Mouse (Mus musculus): Measurements from ENCODE around the gene Usp22.
"Not testable (repeated sequence)": the region's sequence is repeated elsewhere in the genome, so short reads cannot be mapped to it uniquely, and the experiment has no call there.

The Usp22 gene

DNA sequence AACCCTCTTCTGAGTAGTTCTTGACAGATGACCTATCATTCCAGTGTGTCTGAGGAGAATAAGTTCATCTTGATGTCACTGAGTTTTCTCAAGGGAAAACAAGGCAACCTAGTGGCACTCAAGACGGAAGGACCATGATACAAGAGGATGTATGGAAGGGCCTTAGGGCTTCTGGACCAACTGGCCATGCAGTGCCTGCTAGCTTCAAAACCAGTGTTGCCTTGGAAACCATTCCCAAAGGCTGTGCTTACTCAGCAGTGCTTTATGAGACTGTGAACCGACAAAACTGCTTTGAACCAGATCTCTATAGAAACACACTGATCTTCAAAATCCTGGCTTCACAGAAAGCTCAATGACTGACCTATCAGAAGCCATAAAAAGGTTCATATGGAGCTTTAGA lies 15.9 kb upstream of the Usp22 start:
- no peak for DNase-seq (ENCODE audit: low spot score in 2 of 2)

GRCm38 (mm10) chr11:61183820-61184219 lies 9.0 kb upstream of the Usp22 start:
- DNase-seq (ENCODE audit: low spot score in 2 of 2): no peak

- DNase-seq (ENCODE audit: low spot score in 2 of 2): no peak
Observed at GRCm38 (mm10) chr11:61181624-61182023, 6.8 kb upstream of the Usp22 start.

- DNase-seq (ENCODE audit: low spot score in 2 of 2): peak in 1 of 2 experiments; percentile 26
Observed at GRCm38 (mm10) chr11:61180361-61180760, 5.5 kb upstream of the Usp22 start.

GRCm38 (mm10) chr11:61176321-61176720 lies 1.5 kb upstream of the Usp22 start:
- DNase-seq (ENCODE audit: low spot score in 2 of 2): no peak

DNA sequence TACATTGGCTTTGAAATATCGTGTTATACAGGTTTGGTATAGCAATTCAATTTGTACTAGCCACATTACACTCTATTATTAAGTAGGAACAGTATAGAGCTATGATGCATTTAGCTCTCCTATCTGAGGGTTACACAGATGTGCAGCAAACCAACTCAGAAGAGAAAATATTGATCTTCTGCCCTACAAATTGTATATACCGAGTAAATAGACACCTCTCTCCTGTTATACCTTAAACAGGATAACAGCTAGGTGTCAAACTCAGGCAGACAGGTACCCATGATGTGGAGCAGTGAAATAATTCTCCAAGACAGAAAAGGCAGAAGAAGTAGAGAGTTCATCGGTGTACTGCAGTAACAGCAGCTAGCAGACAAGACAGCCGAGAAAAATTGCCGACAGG lies 923 bp upstream of the Usp22 start:
- DNase-seq (ENCODE audit: low spot score in 2 of 2): no peak

GRCm38 (mm10) chr11:61174291-61174820 lies 499 bp downstream of the Usp22 start:
- no peak for DNase-seq (ENCODE audit: low spot score in 2 of 2)

DNA sequence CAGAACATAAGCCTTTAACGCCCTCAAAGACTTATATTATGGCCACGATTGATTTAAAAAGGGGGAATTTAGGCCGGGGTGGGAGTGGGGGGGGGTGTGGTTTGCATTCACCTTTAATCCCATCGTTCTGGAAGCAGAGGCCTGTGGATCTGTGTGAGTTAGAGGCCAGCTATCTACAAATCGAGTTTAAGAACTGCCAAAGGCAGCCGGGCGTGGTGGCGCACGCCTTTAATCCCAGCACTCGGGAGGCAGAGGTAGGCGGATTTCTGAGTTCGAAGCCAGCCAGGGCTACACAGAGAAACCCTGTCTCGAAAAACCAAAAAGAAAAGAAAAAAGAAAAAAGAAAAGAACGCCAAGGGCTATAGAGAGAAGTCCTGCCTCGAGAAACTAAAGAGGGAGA lies 1.4 kb downstream of the Usp22 start:
- DNase-seq (ENCODE audit: low spot score in 2 of 2): not testable (repeated sequence)

DNA sequence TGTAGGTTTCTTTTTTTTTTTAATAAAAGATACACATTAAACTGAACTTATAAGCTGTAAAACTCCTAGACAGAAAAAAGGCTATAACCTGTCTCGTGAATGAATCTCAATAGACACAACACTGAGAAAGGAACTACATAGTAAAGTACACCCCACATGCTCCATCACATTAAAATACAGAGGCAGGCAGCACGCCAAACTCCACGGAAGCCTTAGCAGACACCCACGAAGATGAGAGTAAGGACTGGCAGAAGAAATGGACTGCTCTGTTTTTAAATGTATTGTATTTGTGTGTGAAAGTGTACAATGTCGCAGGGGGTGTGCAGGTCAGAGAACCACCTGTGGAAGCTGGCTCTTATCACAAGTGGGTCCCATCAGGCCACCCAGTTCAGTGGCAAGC lies 4.7 kb downstream of the Usp22 start:
- DNase-seq (ENCODE audit: low spot score in 2 of 2): no peak

GRCm38 (mm10) chr11:61164881-61165280 lies 10.0 kb downstream of the Usp22 start:
- no peak for DNase-seq (ENCODE audit: low spot score in 2 of 2)

DNA sequence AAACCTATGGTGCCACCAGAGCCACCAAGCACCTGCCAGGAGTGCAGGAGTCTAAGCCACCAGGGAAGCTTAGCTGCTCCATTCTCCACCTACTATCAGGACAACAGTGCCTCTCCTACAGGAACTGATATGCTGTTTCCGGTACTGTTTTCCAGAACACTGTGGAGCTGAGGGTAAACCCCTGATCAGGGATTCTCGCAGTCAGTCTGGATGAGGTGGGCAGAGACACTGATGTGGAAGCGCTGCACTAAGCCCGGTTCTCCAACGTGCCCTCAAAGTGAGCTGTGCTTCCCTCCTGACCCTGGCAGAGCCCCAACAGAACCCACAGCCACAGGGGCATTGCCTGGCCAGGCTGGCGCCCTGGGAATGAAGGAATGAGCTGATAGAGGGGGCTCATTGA lies 10.5 kb downstream of the Usp22 start:
- DNase-seq (ENCODE audit: low spot score in 2 of 2): no peak

DNA sequence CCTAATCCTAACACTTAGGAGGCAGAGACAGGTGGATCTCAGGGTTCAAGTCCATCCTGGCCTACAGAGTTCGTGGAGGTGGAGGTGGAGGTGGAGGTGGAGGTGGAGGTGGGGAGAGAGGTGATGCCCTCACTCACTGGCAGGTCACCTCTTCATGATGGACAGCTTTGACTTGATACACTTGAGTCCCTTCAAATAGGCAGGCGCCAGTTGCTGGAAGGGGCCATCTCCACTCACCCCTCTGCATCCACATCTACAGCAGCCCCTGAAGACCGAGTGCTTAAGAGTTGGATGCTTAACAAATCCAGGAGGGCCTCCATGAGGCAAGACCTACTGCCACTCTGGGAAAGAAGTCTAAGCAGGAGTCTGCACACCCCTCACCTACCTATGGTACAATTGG lies 11.5 kb downstream of the Usp22 start:
- DNase-seq (ENCODE audit: low spot score in 2 of 2): no peak

GRCm38 (mm10) chr11:61162776-61163175 lies 12.1 kb downstream of the Usp22 start:
- no peak for DNase-seq (ENCODE audit: low spot score in 2 of 2)

GRCm38 (mm10) chr11:61161121-61161520 lies 13.7 kb downstream of the Usp22 start:
- DNase-seq (ENCODE audit: low spot score in 2 of 2): no peak

- DNase-seq (ENCODE audit: low spot score in 2 of 2): no peak
Observed at GRCm38 (mm10) chr11:61159796-61160732, 14.8 kb downstream of the Usp22 start.

DNA sequence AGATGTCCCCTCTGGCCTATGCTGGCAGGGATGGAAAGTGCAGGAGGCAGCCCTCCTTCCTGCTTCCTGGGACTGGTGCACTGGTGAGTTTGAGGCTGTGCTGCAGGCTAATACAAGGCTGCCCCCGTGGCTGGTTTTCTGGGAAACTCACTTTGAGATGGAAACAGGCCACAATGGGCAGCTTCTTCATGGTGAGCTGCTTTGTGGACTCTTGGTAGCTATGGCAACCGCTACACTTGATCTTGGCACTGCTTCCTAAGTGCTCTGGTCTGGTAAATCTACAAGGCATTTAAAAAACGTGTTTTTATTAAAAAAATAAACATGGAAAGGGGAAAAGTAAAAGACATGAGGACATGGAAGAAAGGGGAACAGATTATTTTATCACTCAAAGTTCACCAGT lies 16.7 kb downstream of the Usp22 start:
- no peak for DNase-seq (ENCODE audit: low spot score in 2 of 2)

- DNase-seq (ENCODE audit: low spot score in 2 of 2): peak in 1 of 2 experiments; percentile 39
Observed at GRCm38 (mm10) chr11:61155727-61156126, 19.1 kb downstream of the Usp22 start.

- peak in 1 of 2 experiments; percentile 35 for DNase-seq (ENCODE audit: low spot score in 2 of 2)
Observed at GRCm38 (mm10) chr11:61150233-61151001, 24.4 kb downstream of the Usp22 start.

DNA sequence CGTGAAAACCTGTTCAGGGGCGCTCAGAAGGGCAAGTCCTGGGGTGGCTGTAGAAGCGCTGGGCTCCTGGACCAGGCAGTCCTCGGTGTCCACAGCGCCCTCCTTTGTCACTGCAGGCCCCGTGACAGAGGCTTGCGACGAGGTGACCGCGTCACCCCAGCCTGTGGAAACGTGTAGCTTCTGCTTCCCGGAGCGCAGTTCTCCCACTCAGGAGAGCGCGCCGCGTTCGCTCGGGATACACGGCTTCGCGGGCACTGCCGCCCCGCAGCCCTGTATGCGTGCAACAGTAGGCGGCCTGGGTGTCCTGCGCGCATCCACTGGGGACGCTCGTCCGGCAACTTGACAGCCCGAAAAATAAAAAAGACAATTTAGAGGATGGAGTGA lies 27.6 kb downstream of the Usp22 start:
- DNase-seq (ENCODE audit: low spot score in 2 of 2): peak in 1 of 2 experiments; percentile 34

GRCm38 (mm10) chr11:61146645-61147299 lies 28.1 kb downstream of the Usp22 start:
- DNase-seq (ENCODE audit: low spot score in 2 of 2): no peak

DNA sequence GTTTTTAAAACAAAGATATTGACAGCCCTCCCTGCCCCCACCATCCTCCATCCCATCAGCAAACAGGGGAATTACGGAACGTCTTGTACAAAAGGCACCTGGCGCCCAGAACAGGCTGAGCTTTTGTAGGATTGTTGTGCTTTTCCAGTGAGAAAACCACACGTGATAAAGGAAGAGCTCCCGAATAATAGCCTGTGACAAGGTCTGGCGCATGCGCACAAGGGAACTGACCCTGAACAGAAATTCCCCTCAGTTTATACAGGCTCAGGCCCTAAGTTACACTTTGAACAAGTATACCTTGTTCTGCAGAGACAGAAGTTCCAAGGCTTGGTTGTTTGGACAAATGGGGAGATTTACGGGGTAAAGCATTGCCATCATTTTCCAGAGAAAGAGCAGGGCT lies 29.3 kb downstream of the Usp22 start:
- DNase-seq (ENCODE audit: low spot score in 2 of 2): no peak

All from left cerebral cortex, adult 9 months (tissue).